Mouse (Mus musculus): ENCODE measurements at regions not wholly inside any gene's neighbourhood (a gene's known extent, or its start where the extent isn't known, plus 50 kb on each side); places are given as distances from the start of the nearest gene placed in this dataset.

- WGBS = 42% methylated on average over 3 of the region's 3 CpGs
Observed at GRCm38 (mm10) chr1:88839407-88839976, 137.5 kb upstream of the Arl4c start.

GRCm38 (mm10) chr1:88839977-88840628 lies 138.1 kb upstream of the Arl4c start:
- WGBS = 85% methylated on average over 9 of the region's 9 CpGs
- H3K4me1 ChIP-seq (ENCODE audit: control insufficient read depth, insufficient read depth, low read length) = no peaks in the 10 kb centered on the region
- no peak overlapping the region for H3K4me3 ChIP-seq (ENCODE audit: insufficient read depth, low read depth, low read length)
- DNase-seq = no peak
- no peak overlapping the region for H3K27ac ChIP-seq (ENCODE audit: insufficient read depth, low read depth, low read length)
- no peaks in the 10 kb centered on the region for H3K36me3 ChIP-seq (ENCODE audit: control insufficient read depth, insufficient read depth, low read length)
- H3K27me3 ChIP-seq (replicated peaks; ENCODE audit: control insufficient read depth, insufficient read depth, low read length) = no peaks in the 10 kb centered on the region
- TF ChIP-seq CTCF (conservative IDR thresholded peaks at IDR 0.05; ENCODE audit: insufficient read depth, insufficient read length, low read depth, low read length) (no peak), POLR2A (IDR thresholded peaks at IDR 0.05; ENCODE audit: low read depth, low read length) (no peak)

More at GRCm38 (mm10) chr1:88839407-88839976, 137.5 kb upstream of the Arl4c start:
- no peaks in the 10 kb centered on the region for H3K36me3 ChIP-seq (ENCODE audit: control insufficient read depth, insufficient read depth, low read length)
- H3K4me3 ChIP-seq (ENCODE audit: insufficient read depth, low read depth, low read length) = no peak overlapping the region
- H3K27ac ChIP-seq (ENCODE audit: insufficient read depth, low read depth, low read length) = no peak overlapping the region
- no peaks in the 10 kb centered on the region for H3K27me3 ChIP-seq (replicated peaks; ENCODE audit: control insufficient read depth, insufficient read depth, low read length)
- TF ChIP-seq POLR2A (IDR thresholded peaks at IDR 0.05; ENCODE audit: low read depth, low read length) = no peak
- no peak for TF ChIP-seq CTCF (conservative IDR thresholded peaks at IDR 0.05; ENCODE audit: insufficient read depth, insufficient read length, low read depth, low read length)
- H3K4me1 ChIP-seq (ENCODE audit: control insufficient read depth, insufficient read depth, low read length) = no peaks in the 10 kb centered on the region
- DNase-seq = no peak

GRCm38 (mm10) chr1:88840991-88841592 lies 139.1 kb upstream of the Arl4c start:
- Histone ChIP-seq H3K36me3 (ENCODE audit: control insufficient read depth, insufficient read depth, low read length) (no peaks in the 10 kb centered on the region), H3K4me3 (ENCODE audit: insufficient read depth, low read depth, low read length) (no peak overlapping the region), H3K27ac (ENCODE audit: insufficient read depth, low read depth, low read length) (no peak overlapping the region), H3K4me1 (ENCODE audit: control insufficient read depth, insufficient read depth, low read length) (no peaks in the 10 kb centered on the region), H3K27me3 (replicated peaks; ENCODE audit: control insufficient read depth, insufficient read depth, low read length) (no peaks in the 10 kb centered on the region)
- DNase-seq = no peak
- TF ChIP-seq POLR2A (IDR thresholded peaks at IDR 0.05; ENCODE audit: low read depth, low read length) (no peak), CTCF (conservative IDR thresholded peaks at IDR 0.05; ENCODE audit: insufficient read depth, insufficient read length, low read depth, low read length) (no peak)
- 77% methylated on average over 9 of the region's 9 CpGs for WGBS

GRCm38 (mm10) chr1:88847333-88848091 lies 145.5 kb upstream of the Arl4c start:
- H3K36me3 ChIP-seq (ENCODE audit: control insufficient read depth, insufficient read depth, low read length) = no peaks in the 10 kb centered on the region
- no peaks in the 10 kb centered on the region for H3K27me3 ChIP-seq (replicated peaks; ENCODE audit: control insufficient read depth, insufficient read depth, low read length)
- TF ChIP-seq CTCF (conservative IDR thresholded peaks at IDR 0.05; ENCODE audit: insufficient read depth, insufficient read length, low read depth, low read length) (no peak), POLR2A (IDR thresholded peaks at IDR 0.05; ENCODE audit: low read depth, low read length) (no peak)
- 29% methylated on average over 16 of the region's 16 CpGs for WGBS
- no peaks in the 10 kb centered on the region for H3K4me1 ChIP-seq (ENCODE audit: control insufficient read depth, insufficient read depth, low read length)
- no peak for DNase-seq
- H3K4me3 ChIP-seq (ENCODE audit: insufficient read depth, low read depth, low read length) = no peak overlapping the region
- H3K27ac ChIP-seq (ENCODE audit: insufficient read depth, low read depth, low read length) = no peak overlapping the region

GRCm38 (mm10) chr1:88848246-88848645 lies 146.2 kb upstream of the Arl4c start:
- Histone ChIP-seq H3K36me3 (ENCODE audit: control insufficient read depth, insufficient read depth, low read length) (no peaks in the 10 kb centered on the region), H3K27ac (ENCODE audit: insufficient read depth, low read depth, low read length) (no peak overlapping the region), H3K27me3 (replicated peaks; ENCODE audit: control insufficient read depth, insufficient read depth, low read length) (no peaks in the 10 kb centered on the region), H3K4me1 (ENCODE audit: control insufficient read depth, insufficient read depth, low read length) (no peaks in the 10 kb centered on the region), H3K4me3 (ENCODE audit: insufficient read depth, low read depth, low read length) (no peak overlapping the region)
- no peak for TF ChIP-seq CTCF (conservative IDR thresholded peaks at IDR 0.05; ENCODE audit: insufficient read depth, insufficient read length, low read depth, low read length)
- TF ChIP-seq POLR2A (IDR thresholded peaks at IDR 0.05; ENCODE audit: low read depth, low read length) = no peak
- no peak for DNase-seq
- WGBS = 68% methylated on average over 8 of the region's 8 CpGs

GRCm38 (mm10) chr1:88849421-88849820 lies 147.4 kb upstream of the Arl4c start:
- no peak for DNase-seq
- no peak overlapping the region for H3K4me3 ChIP-seq (ENCODE audit: insufficient read depth, low read depth, low read length)
- H3K4me1 ChIP-seq (ENCODE audit: control insufficient read depth, insufficient read depth, low read length) = no peaks in the 10 kb centered on the region
- TF ChIP-seq POLR2A (IDR thresholded peaks at IDR 0.05; ENCODE audit: low read depth, low read length) (no peak), CTCF (conservative IDR thresholded peaks at IDR 0.05; ENCODE audit: insufficient read depth, insufficient read length, low read depth, low read length) (no peak)
- WGBS = 85% methylated on average over 5 of the region's 5 CpGs
- H3K36me3 ChIP-seq (ENCODE audit: control insufficient read depth, insufficient read depth, low read length) = no peaks in the 10 kb centered on the region
- no peaks in the 10 kb centered on the region for H3K27me3 ChIP-seq (replicated peaks; ENCODE audit: control insufficient read depth, insufficient read depth, low read length)
- no peak overlapping the region for H3K27ac ChIP-seq (ENCODE audit: insufficient read depth, low read depth, low read length)

- 86% methylated on average over 5 of the region's 5 CpGs for WGBS
Observed at GRCm38 (mm10) chr1:88851931-88852330, 149.9 kb upstream of the Arl4c start.

More at GRCm38 (mm10) chr1:88851931-88852330, 149.9 kb upstream of the Arl4c start:
- H3K27me3 ChIP-seq (replicated peaks; ENCODE audit: control insufficient read depth, insufficient read depth, low read length) = no peaks in the 10 kb centered on the region
- no peaks in the 10 kb centered on the region for H3K4me1 ChIP-seq (ENCODE audit: control insufficient read depth, insufficient read depth, low read length)
- no peaks in the 10 kb centered on the region for H3K36me3 ChIP-seq (ENCODE audit: control insufficient read depth, insufficient read depth, low read length)
- TF ChIP-seq POLR2A (IDR thresholded peaks at IDR 0.05; ENCODE audit: low read depth, low read length) (no peak), CTCF (conservative IDR thresholded peaks at IDR 0.05; ENCODE audit: insufficient read depth, insufficient read length, low read depth, low read length) (no peak)
- H3K4me3 ChIP-seq (ENCODE audit: insufficient read depth, low read depth, low read length) = no peak overlapping the region
- H3K27ac ChIP-seq (ENCODE audit: insufficient read depth, low read depth, low read length) = no peak overlapping the region
- DNase-seq = no peak

All from kidney, adult 2 months (tissue).